Mouse (Mus musculus): ENCODE results near the gene Col18a1. TPM values are rescaled to one million over a fixed set of nuclear protein-coding genes. Genes with fewer than 3 reads are reported as not detected.

Gene Col18a1
- polyA plus RNA-seq, 1 experiment from 2014 or later: 271 TPM

DNA sequence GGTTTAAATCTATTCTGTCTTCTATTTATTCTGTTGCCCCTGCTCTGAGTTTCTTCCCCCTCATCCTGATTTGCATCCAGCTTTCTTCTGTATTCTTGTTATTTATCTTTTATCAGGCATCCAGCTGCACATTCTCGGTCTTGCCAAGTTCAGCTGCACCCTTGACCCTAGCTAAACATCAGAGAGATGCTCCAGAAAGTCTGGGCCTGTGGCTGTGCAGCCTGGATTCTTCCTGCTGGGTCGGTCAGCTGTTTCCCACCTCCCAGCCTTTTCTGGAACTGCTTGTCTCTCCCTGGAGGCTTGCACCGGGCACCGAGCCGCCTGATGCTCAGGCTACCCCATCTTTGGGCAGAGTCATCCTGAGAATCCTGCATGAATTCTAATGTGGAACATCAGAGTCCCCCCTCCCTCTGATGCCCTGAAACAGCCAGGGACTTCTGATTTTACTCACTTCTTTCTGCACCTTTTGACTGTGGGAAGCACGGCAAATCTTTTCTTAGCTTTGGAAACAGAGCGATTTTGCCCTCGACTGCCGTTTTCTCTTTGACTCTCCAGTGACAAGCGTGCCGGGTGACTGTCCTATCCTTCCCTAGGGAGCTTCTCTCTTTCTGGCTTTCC, 103.8 kb downstream of the Col18a1 start:
- Histone ChIP-seq H3K9ac (no peak overlapping the region), H3K4me3 (no peak overlapping the region), H3K4me1 (replicated peaks) (no peaks in the 10 kb centered on the region), H3K4me2 (no peak overlapping the region), H3K27me3 (replicated peaks) (no peaks in the 10 kb centered on the region), H3K36me3 (peaks cover 72% of the 10 kb centered on the region), H3K9me3 (replicated peaks) (no peaks in the 10 kb centered on the region), H3K27ac (ENCODE audit: poor library complexity, severe bottlenecking) (no peak overlapping the region)
- no peak for ATAC-seq (ENCODE audit: insufficient number of reproducible peaks, low FRiP score)
- WGBS: 79% methylated on average over 11 of the region's 11 CpGs

GRCm38 (mm10) chr10:77061426-77061825, 104.9 kb downstream of the Col18a1 start:
- Histone ChIP-seq H3K9me3 (replicated peaks) (no peaks in the 10 kb centered on the region), H3K4me2 (no peak overlapping the region), H3K4me1 (replicated peaks) (no peaks in the 10 kb centered on the region), H3K4me3 (no peak overlapping the region), H3K27ac (ENCODE audit: poor library complexity, severe bottlenecking) (no peak overlapping the region), H3K9ac (no peak overlapping the region), H3K36me3 (peaks cover 68% of the 10 kb centered on the region), H3K27me3 (replicated peaks) (no peaks in the 10 kb centered on the region)
- ATAC-seq (ENCODE audit: insufficient number of reproducible peaks, low FRiP score): no peak
- 70% methylated on average over 3 of the region's 3 CpGs for WGBS

DNA sequence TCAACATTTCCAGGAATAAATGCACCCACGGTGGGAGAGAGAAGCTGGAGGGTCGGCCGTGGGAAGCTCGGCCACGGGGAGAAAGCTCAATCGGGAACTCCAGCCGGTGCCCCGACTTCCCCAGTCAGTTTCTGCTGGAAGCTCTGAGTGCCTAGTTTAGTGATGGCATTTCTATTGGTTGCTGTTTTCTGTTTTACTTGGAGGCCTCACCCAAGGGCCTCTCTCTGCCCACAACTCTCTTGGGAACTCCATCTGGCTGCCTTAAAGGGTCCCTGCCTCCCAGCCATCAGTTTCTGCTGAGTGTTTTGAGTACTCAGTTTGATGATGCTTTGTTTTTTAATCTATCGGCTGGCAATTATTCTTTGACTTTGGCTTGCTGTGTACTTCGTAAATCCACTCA, 109.6 kb downstream of the Col18a1 start:
- Histone ChIP-seq H3K4me3 (no peak overlapping the region), H3K9ac (no peak overlapping the region), H3K36me3 (peaks cover 83% of the 10 kb centered on the region), H3K4me2 (no peak overlapping the region), H3K27me3 (replicated peaks) (no peaks in the 10 kb centered on the region), H3K9me3 (replicated peaks) (no peaks in the 10 kb centered on the region), H3K27ac (ENCODE audit: poor library complexity, severe bottlenecking) (no peak overlapping the region), H3K4me1 (replicated peaks) (no peaks in the 10 kb centered on the region)
- 73% methylated on average over 10 of the region's 10 CpGs for WGBS
- ATAC-seq (ENCODE audit: insufficient number of reproducible peaks, low FRiP score): no peak

DNA sequence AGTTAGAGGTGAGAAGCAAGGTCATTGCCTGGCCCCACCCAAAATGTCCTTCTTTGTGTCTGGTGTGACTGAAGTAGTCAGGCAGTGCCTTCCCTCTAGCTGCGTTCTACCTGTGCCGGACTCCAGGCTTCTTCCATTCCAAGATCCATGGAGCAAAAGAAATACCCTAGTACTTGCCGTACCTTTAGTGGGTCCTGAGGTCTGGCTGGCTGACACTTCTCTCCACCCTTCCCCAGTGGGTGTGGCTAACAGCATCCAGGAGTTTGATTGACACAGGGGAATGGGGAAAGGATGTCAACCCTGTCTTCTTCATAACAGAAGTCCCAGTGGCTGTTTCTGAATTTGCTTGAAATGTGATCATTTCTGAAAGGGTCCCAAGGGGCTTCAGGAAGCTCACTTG, 117.7 kb downstream of the Col18a1 start:
- peaks cover 62% of the 10 kb centered on the region for H3K36me3 ChIP-seq

DNA sequence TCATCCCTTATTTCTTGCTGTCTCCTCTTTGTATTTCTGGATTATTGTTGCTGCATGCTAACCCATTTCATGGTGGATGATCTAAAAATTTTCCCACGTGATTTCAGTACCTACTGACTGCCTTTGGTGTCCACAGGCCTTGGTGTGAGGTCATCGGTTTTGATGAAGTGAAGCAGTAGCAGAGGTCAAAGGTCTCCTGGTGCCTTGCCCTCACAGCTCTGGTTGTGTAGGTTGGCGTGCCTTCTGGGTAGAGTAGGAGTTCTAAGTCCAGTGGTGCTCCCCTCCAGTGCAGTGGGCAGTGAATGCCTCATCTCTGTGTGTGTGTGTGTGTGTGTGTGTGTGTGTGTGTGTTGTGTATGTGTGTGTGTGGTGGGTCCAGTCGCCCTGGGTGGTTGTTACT, 118.2 kb downstream of the Col18a1 start:
- Histone ChIP-seq H3K4me1 (replicated peaks) (0 out of 2 replicates have a peak, but pooled peaks cover 5% of the 10 kb centered on the region), H3K36me3 (peaks cover 62% of the 10 kb centered on the region), H3K9ac (no peak overlapping the region), H3K9me3 (replicated peaks) (no peaks in the 10 kb centered on the region), H3K27ac (ENCODE audit: poor library complexity, severe bottlenecking) (no peak overlapping the region), H3K27me3 (replicated peaks) (no peaks in the 10 kb centered on the region), H3K4me2 (no peak overlapping the region), H3K4me3 (no peak overlapping the region)
- 71% methylated on average over 4 of the region's 4 CpGs for WGBS
- no peak for ATAC-seq (ENCODE audit: insufficient number of reproducible peaks, low FRiP score)

More for the DNA sequence above, 117.7 kb downstream of the Col18a1 start:
- Histone ChIP-seq H3K4me3 (no peak overlapping the region), H3K4me1 (replicated peaks) (0 out of 2 replicates have a peak, but pooled peaks cover 5% of the 10 kb centered on the region), H3K27me3 (replicated peaks) (no peaks in the 10 kb centered on the region), H3K9me3 (replicated peaks) (no peaks in the 10 kb centered on the region), H3K27ac (ENCODE audit: poor library complexity, severe bottlenecking) (no peak overlapping the region), H3K9ac (no peak overlapping the region), H3K4me2 (no peak overlapping the region)
- ATAC-seq (ENCODE audit: insufficient number of reproducible peaks, low FRiP score): no peak
- WGBS: 91% methylated on average over 3 of the region's 3 CpGs

DNA sequence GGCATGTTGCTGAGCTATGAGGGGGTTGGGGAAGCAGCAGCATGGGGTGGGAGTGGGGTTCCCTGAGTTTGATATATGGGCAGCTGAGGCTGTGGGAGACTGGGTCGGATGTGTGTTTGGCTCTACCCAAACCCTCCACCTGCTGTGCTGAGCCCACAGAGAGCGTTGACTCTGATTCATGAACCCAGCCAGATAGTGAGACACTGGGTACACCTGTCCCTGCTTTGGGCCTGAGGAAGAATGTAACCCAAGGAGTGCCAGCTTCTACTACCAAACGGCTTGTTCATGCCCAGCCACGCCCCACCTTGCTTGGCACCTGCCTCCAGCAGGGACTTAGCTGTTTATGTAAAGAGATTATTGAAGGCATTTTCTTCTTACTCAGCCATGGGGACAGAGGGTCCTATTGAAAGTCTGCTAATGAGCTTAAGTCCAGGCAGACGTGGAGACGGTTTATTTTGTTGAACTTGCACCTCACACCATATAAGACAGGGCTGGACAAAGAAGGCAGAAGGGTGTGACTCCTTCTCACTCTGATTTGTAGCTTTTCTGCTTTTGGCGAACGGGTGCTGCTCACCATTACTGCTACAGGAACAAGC, 127.7 kb downstream of the Col18a1 start:
- no peak for ATAC-seq (ENCODE audit: insufficient number of reproducible peaks, low FRiP score)
- Histone ChIP-seq H3K9me3 (replicated peaks) (no peaks in the 10 kb centered on the region), H3K36me3 (peaks cover 43% of the 10 kb centered on the region), H3K4me2 (no peak overlapping the region), H3K9ac (no peak overlapping the region), H3K27ac (ENCODE audit: poor library complexity, severe bottlenecking) (no peak overlapping the region), H3K4me1 (replicated peaks) (peaks cover 12% of the 10 kb centered on the region), H3K27me3 (replicated peaks) (no peaks in the 10 kb centered on the region), H3K4me3 (no peak overlapping the region)
- 90% methylated on average over 8 of the region's 8 CpGs for WGBS

DNA sequence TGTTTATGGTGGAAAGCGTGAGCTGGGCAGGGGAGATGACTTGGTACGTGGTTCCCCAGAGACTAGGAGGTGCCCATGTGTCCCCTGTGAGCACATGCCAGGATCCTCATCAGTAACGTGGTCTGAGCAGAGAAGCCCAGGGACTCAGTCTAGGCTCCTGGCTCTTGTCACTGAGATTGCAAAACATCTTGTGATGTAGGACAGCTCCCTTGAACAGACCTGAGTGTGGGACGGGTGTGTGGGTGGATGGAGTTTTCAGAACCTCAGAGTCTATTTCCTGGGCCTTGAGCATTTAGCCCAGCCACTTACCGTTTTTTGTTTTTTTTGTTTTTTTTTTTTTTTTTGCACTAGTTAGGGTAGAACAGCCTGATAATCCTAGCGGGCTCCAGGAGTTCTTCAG, 130.9 kb downstream of the Col18a1 start:
- peaks cover 15% of the 10 kb centered on the region for H3K36me3 ChIP-seq
- WGBS: 66% methylated on average over 6 of the region's 6 CpGs
- H3K9ac ChIP-seq: no peak overlapping the region
- H3K27ac ChIP-seq (ENCODE audit: poor library complexity, severe bottlenecking): no peak overlapping the region
- H3K9me3 ChIP-seq (replicated peaks): no peaks in the 10 kb centered on the region
- ATAC-seq (ENCODE audit: insufficient number of reproducible peaks, low FRiP score): no peak
- no peak overlapping the region for H3K4me3 ChIP-seq
- H3K27me3 ChIP-seq (replicated peaks): peaks cover 10% of the 10 kb centered on the region
- H3K4me2 ChIP-seq: no peak overlapping the region
- H3K4me1 ChIP-seq (replicated peaks): peaks cover 21% of the 10 kb centered on the region

DNA sequence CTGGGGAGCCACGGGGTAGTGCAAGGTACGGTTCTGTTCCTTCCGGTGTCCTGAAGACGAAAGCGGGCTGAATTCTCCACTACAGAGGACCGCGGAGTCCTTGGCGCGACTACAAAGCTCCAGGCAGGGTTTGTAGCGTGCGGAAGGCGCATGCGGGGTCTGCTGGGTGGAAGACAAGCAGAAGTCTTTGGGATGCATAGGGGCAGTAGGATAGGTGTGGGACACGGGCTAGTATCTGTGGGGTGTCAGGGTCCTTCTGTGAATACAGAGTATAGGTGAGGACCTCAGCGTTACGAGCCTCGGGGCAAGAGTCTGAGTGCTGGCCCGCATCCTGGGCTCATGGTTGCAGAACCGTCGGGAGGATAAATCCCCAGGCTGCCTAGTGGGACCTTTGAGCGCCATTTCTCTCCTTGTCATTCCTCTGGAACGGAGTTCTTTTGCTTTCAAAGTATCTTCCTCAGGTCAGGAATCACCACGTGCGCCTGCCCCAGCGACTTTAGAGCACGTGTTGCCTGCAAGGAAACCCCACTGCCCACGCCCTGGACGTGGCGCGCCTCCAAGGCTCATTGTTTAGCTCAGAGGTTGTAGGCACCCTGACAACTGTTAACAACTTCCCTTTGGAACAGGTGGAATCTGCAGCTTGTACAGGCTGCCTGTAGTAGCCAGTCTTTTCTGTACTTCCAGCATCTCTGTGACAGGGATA, 132.9 kb downstream of the Col18a1 start:
- peak; percentile 58 for ATAC-seq (ENCODE audit: insufficient number of reproducible peaks, low FRiP score)

DNA sequence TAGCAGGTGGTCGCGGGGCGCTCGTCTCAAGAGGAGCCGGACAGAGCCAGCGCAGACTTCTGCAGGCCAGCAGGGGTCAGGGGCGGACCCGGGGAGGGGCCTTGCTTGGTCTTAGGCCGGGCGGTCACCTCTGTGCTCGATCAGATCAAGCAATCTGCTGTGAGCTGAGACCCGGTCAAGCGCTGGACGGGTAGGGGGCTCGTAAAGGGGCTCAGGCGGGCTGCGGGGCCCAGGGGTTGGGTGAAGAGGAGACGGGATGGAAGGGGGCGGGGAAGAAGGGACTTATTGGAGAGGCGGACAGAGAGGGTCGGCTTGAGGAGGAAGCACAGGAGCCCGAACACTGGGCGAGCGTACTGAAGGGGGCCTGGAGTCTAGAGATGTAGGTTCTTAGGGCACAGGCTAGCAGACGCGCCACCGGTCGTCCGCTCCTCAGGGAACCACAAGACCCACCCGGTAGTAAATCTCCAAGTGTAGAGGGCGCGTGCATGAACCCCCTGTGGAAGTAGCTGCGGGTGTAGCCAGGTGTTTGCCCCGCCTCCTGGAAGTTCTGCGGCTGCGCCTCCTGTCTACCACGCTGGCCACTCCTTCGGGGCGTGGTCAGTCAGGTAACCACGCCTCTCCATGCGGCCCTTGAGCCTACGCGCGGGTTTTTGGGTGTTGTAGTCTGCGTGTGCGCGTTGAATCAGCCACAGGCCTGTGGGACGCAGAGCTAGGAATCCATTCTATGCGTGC, 133.6 kb downstream of the Col18a1 start:
- H3K4me2 ChIP-seq: peak overlapping the region; percentile 91
- ATAC-seq (ENCODE audit: insufficient number of reproducible peaks, low FRiP score): peak; percentile 93
- H3K9ac ChIP-seq: peak overlapping the region; percentile 79
- H3K27me3 ChIP-seq (replicated peaks): peaks cover 10% of the 10 kb centered on the region
- WGBS: under 1% methylated on average over 49 of the region's 49 CpGs
- H3K27ac ChIP-seq (ENCODE audit: poor library complexity, severe bottlenecking): no peak overlapping the region
- no peaks in the 10 kb centered on the region for H3K36me3 ChIP-seq
- no peaks in the 10 kb centered on the region for H3K9me3 ChIP-seq (replicated peaks)
- peak overlapping the region; percentile 71 for H3K4me3 ChIP-seq
- H3K4me1 ChIP-seq (replicated peaks): peaks cover 21% of the 10 kb centered on the region

More for the DNA sequence above, 132.9 kb downstream of the Col18a1 start:
- Histone ChIP-seq H3K36me3 (peaks cover 4% of the 10 kb centered on the region; the same call in 1 of the 2 replicates), H3K4me3 (peak overlapping the region; percentile 71), H3K9me3 (replicated peaks) (no peaks in the 10 kb centered on the region), H3K9ac (peak overlapping the region; percentile 79), H3K4me2 (peak overlapping the region; percentile 91), H3K27ac (ENCODE audit: poor library complexity, severe bottlenecking) (no peak overlapping the region), H3K27me3 (replicated peaks) (peaks cover 10% of the 10 kb centered on the region), H3K4me1 (replicated peaks) (peaks cover 21% of the 10 kb centered on the region)
- WGBS: under 1% methylated on average over 30 of the region's 30 CpGs

GRCm38 (mm10) chr10:77031768-77032375, 134.5 kb downstream of the Col18a1 start, which contains the start of gene Slc19a1:
Slc19a1 (plus strand) TSS chr10:77032241.
- Histone ChIP-seq H3K36me3 (no peaks in the 10 kb centered on the region), H3K9ac (peak within 1 kb of the TSS; percentile 79), H3K9me3 (replicated peaks) (no peaks in the 10 kb centered on the region), H3K4me2 (peak within 1 kb of the TSS; percentile 91), H3K27me3 (replicated peaks) (peaks cover 10% of the 10 kb centered on the region), H3K27ac (ENCODE audit: poor library complexity, severe bottlenecking) (no peak within 1 kb of the TSS), H3K4me3 (peak within 1 kb of the TSS; percentile 71), H3K4me1 (replicated peaks) (peaks cover 21% of the 10 kb centered on the region)
- no peak for ATAC-seq (ENCODE audit: insufficient number of reproducible peaks, low FRiP score)
- 35% methylated on average over 13 of the region's 13 CpGs for WGBS

All from heart, embryonic 12.5 days (tissue).